Mouse (Mus musculus): Measurements from ENCODE around the gene St5. TPM values are rescaled to one million over a fixed set of nuclear protein-coding genes. Genes with fewer than 3 reads are reported as not detected.

St5 gene
- total RNA-seq (2021) = 10 to 100 TPM; 55.3 to 56.0 TPM

DNA sequence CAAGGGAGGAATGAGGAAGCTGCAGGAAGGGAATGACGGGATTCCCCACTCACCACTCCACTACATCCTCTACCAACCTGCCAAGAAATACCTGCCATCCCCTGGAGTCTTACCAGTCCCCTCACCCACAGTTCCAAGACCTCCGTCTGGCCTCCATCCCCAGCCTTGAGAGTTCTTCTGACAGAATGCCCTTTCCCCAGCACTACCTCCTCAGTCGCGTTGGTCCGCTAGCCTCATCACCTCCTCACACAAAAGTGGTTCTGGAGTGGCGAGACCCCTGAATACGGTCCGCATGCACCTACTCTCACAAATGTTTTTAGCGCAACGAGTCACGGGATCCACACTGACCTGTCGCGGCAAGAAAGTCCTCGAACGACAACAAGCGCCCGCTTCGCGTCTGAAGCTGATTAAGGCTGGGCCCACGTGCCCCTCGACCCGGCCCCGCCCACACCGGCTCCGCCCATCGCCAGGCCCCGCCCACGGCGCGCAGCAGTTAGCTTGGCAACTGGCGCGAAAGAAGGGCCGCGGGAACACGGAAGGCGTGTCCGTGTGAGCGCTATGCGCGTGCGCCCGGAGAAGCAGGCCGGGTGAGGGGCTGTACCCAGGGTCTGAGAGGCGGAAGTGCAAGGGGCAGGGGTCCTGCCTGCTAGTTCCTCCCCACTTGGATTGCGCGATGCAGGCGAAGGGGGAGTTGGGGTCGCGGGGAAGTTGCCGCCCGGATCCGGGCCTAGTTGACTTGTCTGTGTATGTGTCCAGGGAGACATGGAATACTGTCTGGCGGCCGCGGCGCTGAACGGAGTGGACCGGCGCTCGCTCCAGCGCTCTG is at the start of gene St5, which contains the start of gene Akip1:
Gene St5, minus strand, starts transcription at position 416 of the 826 bp plus-strand sequence.
Gene Akip1, plus strand, starts transcription at position 501 of the 826 bp plus-strand sequence.
- peak; percentile 99 for DNase-seq

DNA sequence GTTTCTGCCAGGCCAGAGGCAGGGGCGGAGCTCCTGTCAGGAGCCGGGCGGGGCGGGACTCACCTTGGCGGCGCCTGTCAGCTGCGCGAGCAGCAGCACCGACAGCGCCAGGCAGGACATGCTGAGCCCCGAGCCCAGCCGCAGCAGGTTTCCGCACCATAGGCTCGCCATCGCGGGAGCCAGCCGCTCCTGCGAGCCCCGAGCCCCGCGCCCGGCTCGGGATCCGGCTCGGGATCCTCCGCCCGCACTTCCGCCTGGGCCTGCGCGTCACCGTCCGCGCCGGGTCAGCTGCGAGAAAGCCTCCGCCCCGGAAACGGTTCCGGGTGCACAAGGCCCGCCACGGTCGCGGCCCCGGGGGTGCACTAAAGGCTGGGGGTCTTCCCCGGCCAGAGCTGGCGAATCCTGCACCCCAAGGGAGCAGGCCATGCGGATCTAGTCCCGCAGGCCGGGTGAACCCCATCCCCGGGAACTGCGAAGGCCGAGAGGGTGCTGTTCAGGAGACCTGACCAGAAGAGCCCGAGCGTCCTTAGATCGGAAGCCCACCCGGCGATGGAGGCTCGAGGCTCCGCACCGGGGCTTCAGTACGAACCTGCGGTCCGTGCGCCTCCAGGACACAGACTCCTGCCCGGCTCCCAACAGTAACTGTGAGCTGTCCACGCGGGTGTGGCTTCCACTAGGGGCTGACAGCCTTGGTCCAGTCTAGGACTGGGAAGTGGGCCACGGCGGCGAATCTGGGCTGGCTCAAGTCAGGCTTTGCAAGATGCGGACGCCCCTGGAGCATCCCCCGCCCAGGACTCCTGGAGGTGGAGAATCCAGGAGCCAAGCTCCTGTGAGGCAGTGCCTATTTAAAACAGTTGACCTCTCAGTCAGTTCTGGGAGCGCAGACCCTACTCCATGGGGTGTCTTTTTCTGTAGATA is 48.9 kb upstream of the St5 start, which contains the start of gene Tmem9b:
Gene Tmem9b, minus strand, starts transcription at position 868 of the 918 bp plus-strand sequence.
- DNase-seq = peak; percentile 82

DNA sequence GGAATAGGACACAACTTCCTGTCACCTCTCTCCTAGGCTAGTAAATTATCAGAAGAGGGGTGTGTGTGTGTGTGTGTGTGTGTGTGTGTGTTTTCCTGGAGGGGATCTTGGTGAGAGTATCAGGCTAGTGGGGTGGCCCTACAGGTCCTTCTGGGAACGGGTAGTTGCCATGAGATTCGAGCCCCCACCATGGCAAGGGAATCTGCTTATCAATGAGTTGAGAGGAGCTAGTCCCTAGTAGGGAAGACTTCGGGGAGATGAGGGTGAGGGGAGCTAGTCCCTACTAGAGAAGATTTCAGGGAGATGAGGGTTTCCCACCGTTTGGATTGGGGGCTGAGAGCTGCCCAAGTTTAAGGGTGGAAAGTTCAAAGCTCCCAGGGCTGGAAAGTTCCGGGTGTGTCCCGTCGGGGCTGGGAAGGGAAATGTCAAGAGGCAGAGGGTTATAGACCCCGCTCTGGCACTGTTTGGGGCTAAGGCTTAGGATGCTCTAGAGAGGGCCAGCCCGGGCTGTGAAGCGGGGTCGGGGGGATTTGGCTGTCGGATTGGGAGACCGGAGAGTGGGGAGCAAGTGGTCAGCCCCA is 48.1 kb upstream of the St5 start:
- no peak for DNase-seq

DNA sequence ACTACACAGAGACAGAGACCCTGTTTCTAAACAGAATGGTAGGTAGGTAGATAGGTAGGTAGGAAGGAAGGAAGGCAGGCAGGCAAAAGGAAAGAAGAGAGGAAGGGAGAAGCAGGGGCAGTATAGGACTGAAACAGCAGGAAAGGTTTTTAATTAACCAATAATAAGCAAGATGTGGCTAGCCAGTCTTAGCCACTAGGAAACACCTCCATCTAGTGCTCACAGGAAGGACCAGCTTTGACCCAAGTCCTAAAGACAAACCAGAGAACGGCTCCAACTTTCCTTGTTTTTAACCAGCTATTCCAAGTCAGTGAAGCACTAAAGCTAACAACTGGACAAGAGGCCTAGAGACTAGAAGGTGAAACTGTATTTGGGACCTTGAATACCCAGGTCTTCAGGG is 44.3 kb upstream of the St5 start:
- DNase-seq = no peak

DNA sequence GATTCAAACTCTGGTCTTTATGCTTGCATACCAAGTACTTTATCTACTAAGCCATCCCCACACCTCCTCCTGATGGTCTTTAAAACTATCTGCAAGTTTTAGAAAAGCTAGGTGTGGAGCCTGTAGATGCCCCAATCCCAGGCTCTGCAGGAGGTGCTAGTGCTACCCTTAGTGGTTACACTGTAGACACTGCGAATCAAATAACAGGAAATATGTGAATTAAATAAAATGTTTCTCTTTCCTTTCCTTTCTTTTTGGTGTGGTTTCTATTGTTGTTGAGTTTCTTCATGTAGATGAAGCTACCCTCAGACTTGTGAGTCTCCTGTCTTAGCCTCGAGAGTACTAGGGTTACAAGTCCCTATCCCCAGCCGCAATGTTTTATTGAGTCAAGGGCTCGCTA is 38.3 kb upstream of the St5 start:
- DNase-seq = no peak

DNA sequence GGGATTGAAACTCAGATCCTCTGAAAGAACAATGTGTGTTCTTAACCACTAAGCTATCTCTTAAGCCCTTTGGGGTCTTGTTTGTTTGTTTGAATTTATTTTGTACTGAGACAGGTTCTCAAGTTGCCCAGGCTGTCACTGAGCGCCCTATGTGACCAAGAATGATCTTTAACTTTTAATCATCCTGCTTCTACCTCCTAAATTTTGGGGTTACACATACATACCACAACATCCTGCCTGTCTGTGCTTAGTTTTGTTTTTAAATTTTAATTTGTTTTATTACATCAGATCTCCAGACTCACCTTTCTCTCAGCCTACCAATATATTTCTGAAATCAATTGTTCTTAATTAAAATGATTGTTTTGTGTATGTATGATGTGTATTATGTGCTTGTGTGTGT is 37.7 kb upstream of the St5 start:
- no peak for DNase-seq

DNA sequence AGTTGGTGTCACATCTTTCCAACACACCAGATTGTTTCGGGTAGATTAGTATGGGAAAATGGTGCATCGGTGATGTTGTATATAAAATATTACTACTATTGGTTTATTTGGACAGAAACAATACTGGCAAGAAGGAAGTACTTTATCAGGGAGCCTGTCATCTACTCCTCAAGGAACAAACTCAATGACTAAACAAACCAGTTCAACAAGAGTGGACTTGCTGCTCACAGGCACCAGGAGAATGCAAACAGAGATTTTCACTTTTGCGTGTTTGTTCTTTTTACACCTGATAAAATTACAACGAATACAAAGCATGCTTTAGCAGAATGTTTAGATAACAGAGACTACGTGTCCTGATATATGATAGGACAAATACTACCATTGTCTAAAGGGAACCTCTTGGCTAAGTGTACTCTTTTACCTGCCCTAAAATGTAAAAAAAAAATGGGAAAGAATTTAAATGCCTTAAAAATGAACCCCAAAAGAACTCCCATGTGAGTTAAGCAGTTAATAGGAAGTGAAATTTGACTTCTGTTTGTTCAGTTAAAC is 36.5 kb upstream of the St5 start:
- no peak for DNase-seq

DNA sequence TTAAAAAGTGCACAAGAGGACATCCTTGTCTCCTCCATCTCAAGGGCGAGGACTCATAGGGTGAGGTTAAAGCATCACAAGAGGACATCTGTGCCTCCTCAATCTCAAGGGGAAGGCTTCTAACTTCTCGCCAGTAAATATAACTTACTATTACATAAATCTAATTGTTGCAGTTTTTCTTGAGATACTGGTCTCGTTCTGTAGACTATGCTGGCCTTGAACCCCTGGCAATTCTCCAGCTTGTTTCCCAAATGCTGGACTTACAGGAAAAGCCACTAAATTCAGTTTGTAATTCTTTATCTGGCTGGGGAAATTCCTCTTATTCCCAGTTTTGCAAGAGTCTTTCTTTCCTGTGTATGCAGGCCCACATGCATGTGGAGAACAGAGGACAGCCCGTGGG is 31.4 kb upstream of the St5 start:
- no peak for DNase-seq

DNA sequence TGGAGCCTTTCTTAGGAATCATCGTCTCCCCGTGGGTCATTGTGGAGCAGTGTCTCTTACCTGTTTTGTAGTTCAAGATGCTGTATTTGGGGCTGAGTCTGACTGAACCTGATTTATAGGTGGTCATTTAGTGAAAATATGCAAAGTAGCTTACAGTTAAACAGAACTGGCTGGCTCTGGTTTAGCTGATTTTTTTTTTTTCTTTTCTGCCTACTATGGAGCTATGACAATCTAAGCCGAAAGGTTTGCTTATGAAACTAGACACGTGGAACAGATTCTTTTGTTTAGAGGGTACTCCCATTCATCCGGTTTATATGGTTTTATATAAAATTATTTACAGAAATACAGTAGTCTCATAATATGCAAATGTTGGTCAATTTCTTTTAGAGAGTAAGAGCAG is 28.2 kb upstream of the St5 start, which contains the start of gene Ascl3:
Gene Ascl3, minus strand, starts transcription at position 101 of the 400 bp plus-strand sequence.
- no peak for DNase-seq

DNA sequence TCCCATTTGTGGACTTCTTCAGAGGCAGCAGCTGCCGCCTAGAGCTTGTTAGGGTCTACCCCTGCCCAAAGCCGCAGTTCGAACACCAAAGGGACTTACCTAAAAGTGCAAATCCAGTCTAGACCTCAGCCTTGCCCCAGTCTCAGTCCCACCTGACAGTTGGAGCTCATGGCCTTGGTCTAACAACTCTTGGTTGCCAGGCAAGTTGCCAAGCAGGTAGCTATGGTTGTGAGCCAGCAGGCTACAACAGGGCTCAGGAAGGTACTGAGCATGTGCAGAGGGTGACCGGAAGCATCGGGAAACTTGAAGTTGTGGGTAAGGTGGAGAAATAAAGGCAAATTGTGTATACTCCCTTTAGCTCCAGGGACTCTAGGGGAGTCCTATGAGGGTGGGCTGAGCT is 20.3 kb upstream of the St5 start, which contains the start of gene BC051019:
Gene BC051019, minus strand, starts transcription at position 154 of the 400 bp plus-strand sequence.
- DNase-seq = no peak

DNA sequence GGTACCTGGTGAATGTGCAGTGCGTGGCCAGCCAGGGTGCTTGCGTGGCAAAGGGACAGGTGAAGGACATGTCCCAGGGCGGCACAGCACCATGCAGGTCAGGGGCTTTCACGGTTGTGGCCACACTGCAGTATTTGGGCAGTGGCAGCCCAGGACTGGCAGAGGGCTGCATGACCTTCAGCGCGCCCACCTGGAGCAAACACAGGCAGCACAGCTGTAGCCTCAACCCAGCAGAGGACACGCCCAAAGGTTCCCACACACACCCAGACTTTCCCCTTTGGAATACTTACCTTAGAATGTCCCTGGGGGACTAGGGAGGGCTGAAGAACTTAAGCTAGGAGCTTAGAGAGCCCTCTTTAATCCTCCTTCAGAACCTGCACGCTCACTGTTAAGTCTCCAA is 19.7 kb upstream of the St5 start:
- DNase-seq = no peak

DNA sequence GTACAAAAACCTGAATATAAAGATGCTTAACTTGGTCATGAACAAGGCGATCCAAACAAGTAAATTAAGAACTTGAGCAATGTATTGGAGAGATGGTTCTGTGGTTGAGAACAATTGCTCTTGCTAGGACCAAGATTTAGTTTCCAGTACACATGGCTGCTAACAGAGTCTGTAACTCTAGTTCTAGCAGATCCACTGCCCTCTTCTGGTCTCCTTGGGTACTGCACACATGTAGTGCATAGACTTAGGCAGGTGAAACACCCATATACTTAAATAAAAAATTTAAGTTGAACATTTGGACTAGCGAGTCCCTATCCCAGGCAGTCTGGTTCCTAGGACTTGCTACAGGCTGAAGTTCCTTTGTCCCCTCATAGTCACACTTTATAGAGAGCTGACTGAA is 19.2 kb upstream of the St5 start:
- no peak for DNase-seq

DNA sequence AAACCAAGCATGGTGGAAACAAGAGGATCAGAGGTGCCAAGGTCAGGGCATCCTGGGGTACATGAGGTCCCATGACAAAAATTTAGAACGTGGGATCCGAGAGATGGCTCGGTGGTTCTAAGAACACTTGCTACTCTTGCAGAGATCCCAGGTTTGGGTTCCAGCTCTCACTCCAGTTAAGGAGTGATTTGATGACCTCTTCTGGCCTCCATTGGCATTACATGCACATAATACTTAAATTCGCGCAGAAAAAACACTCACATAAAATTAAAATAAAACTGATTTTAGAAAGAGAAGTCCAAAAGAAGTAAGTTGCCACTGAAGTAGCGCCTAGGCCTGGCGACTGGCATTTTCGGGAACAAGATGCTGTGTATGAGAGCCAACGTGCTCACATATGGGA is 15.9 kb upstream of the St5 start:
- peak; percentile 52 for DNase-seq

DNA sequence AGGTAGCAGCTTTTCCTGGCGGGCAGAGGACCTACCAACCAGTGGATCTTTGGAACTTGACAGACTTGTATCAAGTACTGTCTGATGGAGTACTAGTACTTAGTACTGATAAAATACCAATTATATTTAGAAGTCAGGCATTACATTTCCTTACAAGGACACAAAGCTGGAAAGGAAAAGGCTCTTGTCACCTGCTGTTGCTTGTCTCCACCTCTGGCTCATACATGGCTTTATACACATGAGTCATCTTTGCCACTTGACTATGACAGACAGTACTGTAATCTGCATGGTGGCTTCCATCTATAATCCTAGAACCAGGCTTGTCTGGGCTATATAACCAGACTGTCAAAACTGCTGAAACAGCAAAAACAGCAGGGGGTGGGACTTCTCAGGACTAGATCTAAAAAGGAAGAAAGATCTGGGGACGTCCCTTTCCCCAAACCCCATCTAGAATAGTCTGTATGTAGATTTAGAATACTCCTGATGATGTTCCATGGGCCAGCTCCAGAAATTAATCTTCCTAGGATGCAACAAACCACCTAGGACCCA is 10.1 kb upstream of the St5 start:
- no peak for DNase-seq

DNA sequence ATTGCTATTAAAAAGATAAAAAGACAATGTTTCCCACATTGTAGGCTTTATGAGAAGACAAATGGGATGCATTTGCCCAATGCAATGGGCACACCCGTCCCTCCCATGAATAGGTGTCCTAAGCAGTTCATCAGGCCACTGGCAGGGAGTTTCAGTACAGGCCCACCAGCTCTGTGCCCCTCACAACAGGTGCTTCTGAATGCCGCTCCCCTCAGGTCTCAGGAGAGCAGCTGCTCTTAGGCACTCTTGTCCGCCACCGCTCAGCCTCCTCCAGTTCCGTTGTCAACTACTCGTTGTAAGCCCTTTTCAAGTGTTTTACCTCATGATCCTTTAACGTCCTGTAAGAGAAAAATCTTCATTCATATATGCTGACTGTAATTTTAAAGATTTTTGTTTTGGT is 8.8 kb upstream of the St5 start:
- DNase-seq = no peak

DNA sequence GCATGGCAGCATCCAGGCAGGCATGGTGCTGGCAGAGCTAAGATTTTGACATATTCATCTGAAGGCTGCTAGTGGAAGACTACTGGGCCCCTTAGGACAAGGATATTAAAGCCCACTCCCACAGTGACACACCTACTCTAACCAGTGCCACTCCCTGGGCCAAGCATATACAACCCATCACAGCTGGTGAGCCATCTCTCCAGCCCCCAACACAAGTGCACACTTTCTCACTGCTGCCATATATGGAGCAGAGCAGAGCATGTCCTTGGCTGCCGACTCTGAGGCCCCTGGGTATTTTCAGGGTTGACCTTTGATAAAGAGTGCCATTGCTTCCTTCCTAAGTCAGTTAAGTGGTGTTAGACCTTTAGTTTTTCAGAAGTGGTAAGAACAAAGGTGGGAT is 6.7 kb upstream of the St5 start:
- no peak for DNase-seq

DNA sequence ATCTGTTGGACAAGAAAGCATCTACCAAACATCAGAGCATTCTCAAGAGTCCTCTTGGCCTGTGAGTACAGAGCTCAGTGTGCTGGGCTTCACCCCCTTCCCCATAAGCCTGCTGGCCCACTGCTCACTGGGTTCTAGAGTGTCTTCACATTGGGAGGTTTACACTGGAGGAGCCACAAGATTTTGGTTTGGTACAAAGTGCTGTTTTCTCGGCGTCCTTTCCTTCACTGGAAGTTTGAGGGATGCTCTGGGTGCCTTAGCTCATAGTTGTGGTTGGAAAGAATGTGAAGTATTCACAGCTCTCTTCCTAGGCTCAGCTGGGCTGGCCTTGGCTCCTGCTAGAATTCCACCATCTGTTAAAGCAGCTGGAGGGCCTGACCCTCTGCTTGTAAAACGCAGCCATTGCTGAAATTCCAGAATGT is 5.6 kb upstream of the St5 start:
- DNase-seq = peak; percentile 55

DNA sequence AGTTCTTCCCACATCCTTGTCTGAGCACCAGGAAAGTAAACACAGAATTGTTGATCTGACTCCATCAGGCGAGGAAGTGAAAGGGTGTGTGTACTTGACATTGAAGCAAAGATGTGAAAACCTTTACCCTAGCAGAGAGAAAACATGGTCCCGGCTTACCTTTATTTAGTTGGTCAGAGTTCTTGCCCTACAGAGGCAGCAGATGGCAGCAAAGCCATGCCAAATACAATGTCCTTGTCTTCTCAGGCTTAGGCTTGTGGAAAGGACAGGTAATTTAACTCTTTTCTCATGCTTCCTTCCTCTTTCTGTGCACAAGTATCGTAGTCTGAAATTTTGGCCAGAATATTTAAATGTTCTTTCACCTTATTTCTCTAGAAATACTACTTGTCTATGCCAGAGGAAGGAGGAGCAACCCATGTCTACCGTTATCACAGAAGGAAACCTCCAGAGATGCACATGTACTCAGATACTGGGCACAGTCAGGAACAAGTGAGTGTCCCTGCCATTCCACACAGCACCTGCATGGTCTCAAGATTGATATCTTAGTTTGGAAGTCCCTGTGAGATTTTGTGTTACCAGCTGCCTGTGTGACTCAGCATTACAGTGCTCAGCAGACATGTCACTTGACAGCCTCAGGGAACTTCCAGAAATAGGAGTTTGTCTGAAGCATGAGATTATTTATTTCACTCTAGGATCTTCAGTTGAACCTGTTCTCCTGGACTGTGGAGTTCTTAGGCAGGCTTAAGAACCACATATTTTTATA is 3.8 kb upstream of the St5 start:
- DNase-seq = peak; percentile 68

DNA sequence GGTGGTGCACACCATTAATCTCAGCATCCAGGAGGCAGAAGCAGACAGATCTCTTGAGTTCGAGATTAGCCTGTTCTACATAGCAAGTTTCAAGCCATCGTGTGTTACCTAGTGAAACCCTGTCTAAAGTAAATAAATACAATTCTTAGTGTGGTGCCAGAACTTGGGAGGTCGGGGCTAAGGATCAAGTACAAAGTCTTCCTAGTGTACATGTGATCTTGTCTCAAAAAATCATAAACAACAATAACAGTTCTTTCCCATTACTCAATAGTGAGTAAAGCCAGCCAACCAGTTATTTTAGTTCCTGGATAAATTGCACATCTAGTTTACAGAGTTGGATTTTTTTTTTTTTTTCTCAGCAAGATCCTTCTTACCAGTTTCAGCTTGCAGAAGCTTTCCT is 1.1 kb upstream of the St5 start:
- no peak for DNase-seq

DNA sequence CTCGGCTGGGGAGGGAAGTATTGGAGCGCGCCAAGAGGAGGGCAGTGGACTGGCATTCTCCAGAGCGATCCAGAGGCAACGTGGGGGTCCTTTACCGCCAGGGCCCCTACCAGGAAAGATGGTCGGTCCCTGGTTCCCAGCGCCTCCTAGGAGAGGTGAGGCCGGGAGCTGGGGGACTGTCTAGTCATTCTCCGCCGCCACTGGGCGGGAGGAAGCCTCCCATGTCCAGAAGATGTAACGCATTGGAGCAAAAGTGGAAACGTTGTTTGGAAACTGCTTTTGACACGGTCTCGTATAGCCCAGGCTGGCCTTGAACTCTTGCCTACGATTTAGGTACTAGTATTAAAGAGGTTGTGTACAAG is 592 bp upstream of the St5 start:
- no peak for DNase-seq

DNA sequence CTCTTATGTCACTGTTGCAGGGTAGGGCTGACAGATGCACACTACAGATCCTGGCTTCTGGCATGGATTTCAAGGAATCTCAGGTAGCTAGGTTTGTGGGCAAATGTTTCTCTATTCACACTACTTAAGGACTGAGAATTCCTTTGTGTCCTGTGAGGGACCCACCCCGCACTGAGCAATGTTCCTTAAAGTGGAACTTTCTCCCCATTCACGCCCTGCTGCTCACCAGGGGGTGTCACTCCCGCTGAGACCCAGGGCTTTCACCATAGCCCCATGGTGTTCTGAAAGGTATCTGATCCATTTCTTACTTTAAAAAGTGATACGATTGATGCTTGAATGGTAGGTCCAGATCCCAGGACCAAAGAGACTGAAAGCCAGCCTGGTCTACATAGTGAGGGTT is 684 bp downstream of the St5 start:
- DNase-seq = no peak

DNA sequence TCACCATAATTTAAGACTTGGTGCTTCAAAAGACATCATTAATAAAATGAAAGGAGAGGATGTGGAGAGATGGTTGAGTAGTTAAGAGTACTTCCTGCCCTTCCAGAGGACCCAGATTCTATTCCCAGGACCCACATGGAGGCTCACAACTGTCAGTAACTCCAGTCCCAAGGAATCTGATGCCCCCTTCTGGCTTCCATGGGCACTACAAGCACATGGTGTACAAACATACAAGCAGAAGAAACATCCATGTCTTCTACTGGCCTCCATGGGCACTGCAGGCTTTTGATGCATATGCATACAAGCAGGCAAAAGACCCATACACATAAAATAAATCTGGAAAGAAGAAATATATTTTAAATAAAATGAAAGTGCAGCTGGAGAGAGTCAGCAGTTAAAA is 3.2 kb downstream of the St5 start:
- DNase-seq = no peak
